Mouse (Mus musculus) embryo, embryonic 10 days (tissue): ENCODE measurements around the gene 1700069L16Rik.

Experiments used
- DNase-seq: peaks from one replicate; pipeline ENCODE4 v3.0.0-alpha.2; 2015; ENCODE audit warnings: low spot score

The 1700069L16Rik gene

DNA sequence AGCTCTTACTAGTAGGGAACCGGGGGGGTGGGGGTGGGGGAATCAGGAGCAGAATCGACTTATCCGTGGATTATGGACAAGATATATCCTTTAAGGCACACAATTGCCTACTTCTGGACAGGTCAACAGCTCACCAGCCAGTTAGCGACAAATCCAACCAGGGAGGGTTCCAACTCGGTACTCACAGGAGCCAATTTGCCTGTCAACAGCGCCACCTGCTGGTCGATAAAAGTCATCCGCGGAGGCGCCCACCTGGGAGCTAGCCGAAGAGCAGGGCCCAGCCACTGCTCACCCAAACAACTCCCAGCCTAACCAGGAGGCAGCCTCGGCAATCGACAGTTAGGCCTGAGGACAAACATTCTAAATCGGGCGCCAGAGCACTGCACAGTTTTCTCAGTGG lies at the start of gene 1700069L16Rik:
TSS of gene 1700069L16Rik (minus strand) at position 327 of the 400 bp plus-strand sequence.
- DNase-seq = peak; percentile 95

DNA sequence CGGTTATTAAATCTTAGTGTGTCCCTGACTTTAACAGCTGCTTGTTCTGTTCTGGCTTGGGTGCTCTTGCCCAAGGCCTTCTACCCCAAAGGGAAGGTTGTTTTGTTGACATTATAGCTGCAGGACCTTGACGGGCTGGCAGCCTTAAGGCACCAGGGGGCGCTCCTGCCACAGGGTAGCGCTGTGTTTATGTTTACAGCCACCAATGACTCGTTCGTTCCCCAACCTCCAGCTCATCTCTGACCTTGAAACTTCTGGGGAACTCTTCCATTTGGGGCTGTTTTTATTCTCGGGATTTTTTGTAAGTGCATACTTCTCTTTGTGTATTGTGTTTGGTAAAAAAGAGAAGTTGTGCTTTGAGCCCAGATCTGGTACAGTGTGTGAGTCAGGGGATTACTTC lies 49.1 kb upstream of the 1700069L16Rik start:
- peak; percentile 94 for DNase-seq

DNA sequence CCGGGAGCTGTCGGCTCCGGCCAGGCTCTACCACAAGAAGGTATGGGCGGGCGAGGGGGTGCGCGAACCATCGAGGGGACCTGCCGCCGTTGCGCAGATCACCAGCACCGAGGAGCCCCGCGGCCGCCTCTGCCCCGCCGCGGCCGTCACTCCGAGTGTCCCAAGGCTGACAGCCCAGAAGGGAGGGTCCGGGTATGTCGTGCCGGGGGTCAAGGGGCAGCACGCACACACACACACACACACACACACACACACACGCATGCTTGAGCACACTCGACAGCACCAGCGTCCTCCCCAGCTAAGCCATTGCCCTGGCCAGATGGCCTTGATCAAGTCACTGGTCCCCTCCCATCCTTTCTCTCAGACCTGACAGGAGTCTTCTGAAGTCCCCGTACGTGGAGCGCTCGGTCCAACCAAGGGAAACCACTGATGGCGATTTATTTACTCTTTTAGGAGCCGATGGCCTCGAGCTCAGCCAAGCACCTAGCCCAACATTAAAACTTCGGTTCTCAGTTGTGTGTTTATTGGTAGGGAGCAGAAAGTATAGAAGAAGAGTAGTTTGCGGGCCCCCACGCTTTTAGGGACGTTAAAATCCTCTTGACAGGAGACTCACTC lies 48.4 kb upstream of the 1700069L16Rik start:
- no peak for DNase-seq

DNA sequence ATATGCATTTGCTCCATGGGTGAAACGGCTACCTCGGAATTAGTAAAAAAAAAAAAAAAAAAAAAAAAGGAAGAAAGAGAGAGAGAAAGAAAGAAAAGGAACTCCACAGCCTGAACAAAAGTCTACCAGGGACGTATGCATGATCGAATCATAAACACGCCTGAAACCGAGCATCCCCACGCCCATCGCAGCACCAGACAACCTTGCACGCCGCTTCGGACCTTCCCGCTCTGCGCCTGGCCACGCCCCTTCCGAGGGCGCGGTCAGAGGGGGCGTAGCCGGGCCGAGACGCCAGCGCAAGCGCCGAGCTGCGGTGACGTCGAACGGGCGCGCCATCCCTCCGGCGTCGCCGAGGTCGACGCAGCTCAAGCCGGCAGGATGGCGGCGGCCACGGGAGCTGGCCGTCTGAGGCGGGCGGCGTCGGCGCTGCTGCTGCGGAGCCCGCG lies 47.9 kb upstream of the 1700069L16Rik start, which contains the start of the genes Sart3 and Iscu:
TSS of gene Sart3 (minus strand) at position 61 of the 446 bp plus-strand sequence.
TSS of gene Iscu (plus strand) at position 299 of the 446 bp plus-strand sequence.
- peak; percentile 98 for DNase-seq

DNA sequence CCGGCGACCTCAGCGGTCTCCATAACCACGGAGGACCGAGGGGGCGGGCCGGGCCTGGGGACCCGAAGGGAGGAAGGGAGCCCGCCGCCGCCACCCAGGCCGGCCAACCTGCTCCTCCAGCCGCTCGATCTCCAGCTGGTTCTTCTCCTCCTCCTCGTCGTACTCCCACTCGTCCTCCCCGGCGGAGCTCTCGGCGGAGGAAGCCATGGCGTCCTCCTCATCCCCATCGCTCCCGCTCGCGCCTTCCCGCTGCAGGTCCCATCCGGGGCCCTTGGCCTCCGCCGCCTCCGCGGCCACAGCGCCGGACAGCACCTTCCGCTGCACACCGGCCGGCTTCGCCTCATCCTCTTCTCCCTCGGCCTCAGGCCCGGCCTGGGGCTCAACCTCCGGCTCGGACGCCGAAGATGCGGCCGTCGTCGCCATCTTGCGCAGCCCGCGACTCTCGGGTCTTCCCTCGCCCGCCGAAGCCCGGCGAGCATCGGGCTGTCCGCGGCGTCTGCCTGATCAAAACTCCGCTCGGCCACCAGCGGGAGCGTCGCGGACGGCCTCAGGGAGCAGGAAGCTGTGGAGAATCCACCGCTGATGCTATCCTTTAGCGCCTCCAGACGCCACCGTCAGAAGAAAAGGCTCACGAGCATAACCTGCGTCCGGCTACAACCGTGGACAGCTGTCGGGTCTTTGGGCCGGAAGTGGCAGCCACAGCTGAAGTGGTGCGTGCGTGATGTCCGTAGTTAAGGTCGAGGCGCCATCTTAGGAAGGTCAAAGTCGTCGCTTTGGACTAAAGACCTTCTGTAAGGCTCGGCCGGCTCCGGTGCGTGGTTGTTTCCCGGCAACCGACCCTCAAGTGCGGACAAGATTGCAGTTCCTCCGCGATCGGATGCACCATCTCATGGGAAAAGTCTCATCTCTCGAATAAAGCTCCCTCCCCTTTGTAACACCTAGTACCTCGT lies 46.9 kb upstream of the 1700069L16Rik start:
- peak; percentile 96 for DNase-seq

DNA sequence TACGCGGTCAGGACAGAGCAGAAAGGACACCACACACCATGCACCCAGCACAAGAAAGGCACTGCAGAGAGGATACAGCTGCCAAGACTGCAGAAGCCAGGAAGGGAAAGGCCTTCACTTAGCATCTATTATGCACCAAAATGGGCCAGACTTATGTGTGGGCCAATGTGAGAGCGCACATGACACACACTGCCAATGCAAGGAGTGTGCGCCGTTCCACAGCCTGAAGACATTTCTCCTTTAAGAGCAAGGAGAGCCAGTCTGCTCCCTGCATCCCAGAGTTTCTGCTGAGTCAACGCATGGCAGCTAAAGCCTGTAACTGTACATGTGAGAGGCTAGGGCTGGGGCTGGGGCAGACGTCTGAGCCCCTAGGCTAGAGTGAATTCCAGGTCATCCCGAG lies 44.2 kb upstream of the 1700069L16Rik start:
- DNase-seq = no peak

DNA sequence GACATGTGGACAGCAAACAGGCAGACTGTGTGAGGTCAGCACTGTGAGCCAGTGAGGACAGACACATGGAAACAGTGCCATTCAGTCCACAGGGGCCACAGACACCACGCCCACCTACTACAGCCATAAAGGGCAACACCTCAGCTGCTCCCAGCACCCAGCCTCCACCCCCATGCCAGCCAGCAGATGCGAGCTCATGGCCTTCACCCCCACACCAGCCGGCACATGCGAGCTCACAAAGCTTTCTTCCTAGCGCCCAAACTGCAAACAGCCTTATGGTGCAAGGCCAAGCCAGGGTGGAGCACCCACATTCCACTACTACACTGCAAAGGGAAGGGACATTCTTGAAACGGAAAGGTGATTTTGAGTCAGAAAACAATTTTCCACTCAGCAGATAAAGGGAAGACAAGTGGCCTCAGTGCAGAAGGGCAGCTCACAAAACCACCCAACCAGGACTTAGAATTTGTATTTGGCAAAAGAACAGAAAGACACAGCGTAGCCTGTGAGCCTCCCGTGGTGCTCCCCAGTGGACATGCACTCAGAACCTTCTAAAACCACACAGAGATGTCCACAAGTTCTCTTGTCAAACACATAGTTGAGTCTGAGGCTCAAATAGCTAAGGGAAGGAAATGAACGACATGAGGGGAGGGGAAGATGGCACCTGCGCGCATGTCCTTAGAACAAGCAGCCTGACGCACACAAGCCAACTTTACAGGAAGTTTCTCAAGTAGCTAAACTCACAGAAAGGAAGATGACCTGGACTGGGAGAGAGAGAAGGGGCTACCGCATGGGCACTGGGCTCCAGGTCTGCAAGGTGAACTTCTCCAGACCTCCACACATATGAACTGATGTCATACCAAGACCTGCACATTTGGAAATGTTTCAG lies 41.3 kb upstream of the 1700069L16Rik start:
- DNase-seq = no peak

DNA sequence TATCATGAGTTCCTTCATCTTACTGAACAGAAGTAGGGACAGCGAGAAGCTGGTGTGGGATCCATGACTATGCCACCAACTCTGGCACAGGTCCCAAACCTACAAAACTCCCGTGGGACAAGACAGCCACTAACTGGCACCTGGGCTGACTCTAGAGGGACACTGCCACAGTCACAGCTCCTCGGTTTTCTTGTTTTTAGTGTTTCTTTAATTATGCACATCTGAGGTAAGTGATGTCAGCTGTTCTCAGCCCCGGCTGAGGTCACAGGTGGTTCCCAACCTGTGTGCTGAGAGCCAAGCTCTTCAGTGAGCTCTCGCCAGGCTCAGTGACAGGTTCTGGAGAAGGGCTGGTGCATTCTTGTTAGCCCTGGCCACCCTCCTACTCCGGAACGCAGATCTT lies 39.9 kb upstream of the 1700069L16Rik start:
- DNase-seq = no peak

DNA sequence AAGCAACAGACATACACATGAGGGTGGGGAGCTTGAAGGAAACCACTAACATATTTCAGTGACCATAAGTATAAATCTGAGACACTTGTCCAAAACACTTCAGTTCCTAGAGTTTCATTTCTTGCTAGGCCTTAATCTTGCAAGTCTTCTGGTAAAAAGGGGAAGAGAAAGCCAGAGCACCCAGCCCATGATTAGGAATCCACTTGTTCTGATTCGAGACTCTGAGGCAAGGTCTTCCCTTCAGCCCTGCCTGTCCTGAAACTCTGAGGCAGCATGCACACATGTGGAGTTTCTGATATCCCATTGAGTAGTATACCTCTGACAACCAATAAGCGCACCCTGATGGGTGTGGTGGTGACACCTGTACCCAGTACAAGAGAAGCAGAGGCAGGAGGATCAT lies 37.0 kb upstream of the 1700069L16Rik start:
- DNase-seq = no peak

DNA sequence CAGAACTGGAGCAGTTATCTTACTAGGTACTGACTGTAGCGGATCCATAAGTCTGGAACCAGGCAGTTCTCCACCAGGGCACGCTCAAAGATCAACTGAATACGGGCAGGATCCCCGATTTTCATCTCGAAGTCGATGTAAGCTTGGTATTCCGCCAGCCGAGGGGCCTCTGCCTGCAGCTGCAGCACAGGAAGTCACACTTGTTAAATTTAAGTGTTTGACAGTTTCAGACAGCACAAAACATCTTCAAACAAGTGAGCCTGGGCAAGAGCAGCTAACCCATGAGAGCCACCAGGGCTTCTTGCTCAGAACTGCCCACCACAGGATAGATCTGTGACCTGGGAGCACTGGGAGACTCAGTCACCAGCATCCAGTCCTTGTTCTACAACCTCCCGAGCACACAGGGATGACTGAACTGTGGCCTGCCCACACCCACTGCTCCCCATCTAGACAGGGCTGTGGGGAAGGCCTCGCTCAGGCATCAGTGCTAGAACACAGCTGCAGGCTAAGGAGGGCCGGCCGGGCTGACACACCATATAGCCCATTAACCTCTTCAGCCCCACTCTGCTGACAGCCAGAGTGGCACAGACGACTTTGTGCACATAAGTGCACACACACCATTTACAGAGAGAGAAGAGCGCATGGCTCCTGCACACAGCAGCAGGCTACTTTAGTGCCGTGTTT lies 30.9 kb upstream of the 1700069L16Rik start:
- DNase-seq = no peak

DNA sequence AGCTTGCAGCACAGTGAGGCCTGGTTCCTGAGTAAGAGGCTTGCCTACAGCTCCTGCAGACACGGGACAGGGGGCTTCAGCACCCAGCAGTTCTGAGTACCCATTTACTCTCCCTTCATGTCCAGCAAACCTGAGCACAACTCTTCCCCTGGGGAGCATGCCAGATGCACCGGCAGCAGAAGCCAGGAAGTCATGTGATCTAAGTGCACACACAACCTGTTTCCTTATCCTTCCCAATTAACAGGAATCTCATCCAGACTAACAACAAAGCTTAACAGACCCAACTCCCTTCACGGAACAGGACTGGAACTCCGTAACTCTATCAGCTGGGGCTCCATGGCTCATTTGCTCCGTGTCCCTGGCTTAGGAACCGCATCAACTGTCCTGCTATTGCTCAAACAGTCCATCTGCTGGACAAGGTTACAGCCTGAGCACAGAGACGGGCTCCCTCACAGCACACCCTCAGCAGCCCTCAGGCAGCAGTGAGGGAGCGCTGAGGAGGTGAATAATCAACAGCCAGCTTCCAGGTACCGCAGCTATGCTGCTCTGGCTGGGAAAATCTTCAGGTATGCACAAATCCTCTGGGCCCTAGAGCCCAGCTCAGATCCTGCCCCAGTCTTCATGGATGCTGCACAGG lies 27.1 kb upstream of the 1700069L16Rik start:
- DNase-seq = no peak

DNA sequence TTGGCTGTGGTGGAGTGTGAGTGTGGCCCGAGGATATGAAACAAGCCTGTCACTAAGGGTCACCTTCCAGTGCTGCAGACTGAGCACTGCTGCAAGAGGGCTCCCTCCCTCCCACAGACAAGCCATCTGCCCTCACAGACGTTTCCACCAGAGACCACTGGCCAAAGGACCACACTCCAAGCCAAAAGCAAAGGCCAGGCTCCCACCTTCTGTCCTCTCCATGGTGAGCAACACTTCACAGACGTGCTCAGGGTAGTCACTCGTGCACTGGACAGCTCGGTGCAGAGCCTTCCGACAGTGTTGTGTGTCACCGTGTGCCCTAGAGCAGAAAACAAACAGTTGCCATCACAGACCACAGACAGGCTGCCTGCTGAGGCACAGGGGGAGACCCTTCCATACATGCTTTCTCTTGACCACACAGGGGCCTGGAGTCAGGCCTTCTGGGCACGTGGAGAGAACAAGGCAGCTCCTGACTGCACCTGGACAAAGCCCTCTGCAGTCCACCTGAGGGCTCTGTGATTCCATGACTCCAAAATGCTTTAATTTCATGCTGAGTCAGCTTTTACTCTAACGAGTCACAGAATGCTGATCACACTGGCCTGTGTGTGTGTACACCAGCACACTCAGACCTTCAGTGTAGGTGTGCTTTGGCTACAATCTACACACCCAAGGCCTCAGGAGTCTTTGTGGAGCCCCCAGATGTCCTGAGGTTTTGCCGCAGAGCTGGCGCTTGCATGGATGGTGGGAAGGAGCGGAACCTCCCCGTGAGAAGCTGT lies 24.2 kb upstream of the 1700069L16Rik start:
- no peak for DNase-seq

DNA sequence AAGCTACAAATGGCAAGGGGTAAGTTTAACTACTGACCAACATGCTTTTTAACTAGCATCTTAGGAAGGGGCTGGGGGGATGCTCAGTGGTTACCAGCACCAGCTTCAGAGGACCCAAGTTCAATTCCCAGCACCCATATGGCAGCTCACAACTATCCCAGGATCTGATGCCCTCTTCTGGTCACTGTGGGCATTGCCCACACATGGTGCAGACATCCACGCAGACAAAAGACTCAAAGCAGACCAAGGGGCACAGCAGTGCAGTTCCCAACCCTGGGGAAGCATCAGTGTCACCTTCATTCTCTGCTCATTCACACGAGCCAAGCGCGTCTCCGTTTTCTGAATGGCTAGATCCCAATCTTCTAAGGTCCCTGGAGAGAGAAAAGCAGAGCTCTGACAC lies 23.1 kb upstream of the 1700069L16Rik start:
- DNase-seq = no peak

DNA sequence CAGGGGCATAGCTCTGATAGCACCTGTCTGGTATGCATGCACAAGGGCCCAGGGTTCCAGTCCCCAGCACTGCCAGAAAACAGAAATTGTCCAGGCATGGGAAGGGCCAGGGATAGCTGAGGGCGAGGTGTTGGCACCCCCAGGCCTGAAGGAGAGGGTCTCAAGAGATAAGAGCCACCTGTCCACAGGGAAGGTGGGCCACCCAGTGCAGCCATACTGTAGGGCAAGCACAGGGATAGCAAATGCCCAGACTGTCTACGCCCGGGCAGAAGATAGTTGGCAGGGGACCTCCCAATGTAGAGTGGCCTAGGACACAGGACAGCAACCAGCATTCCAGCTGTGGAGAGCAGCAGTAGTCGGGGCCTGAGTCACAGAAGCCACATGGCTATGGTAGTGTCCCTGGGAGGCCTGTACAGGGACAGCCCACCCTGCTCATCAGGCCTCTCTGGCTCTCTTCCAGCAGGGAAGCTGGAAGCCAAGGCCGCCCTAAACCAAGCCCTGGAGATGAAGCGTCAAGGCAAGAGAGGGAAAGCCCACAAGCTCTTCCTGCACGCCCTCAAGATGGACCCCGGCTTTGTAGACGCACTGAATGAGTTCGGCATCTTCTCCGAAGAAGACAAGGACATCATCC lies 13.2 kb upstream of the 1700069L16Rik start:
- DNase-seq = no peak

DNA sequence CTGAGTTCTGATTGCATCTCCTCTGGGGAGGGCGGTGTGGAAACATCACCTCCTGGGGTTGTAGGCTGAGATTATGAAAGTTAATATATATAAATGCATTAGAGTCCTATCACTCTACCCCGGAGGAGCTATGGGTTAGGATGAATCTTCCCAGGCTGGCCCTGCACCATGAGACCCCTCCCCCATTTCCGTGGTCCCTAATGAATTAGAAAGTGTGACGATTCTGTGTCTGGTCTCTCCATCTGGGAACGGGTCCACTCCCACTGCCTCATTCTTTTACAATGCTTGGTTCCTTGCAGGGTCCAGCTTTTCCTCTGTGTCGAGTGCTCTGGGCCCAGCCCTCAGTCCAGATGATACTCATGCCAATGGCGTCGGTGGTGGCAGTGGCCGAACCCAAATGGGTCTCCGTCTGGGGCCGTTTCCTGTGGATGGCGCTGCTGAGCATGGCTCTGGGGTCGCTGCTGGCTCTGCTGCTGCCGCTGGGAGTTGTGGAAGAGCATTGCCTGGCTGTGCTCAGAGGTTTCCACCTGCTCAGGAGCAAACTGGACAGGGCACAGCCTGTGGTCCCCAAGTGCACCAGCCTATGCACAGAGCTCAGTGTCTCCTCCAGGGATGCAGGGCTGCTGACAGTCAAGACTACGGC lies 12.1 kb upstream of the 1700069L16Rik start:
- DNase-seq = no peak

DNA sequence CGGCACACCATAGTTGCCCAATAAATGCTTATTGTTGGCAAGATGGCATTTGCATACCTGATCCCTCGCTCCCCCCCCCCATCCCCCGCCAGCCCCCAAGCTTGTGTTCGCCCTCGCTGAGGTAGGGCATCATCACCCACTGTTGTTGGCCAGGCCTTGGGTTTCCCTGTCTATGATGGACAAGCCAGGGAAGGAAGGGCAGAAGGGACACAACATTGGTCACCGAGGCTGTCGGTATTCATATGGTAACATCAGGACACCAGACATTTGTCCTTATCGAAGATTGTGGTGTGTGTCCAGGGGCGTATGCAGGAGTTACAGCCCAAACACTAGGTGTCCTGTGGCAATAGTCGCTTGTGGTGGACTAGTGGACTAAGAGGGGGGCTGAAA lies 11.5 kb upstream of the 1700069L16Rik start:
- no peak for DNase-seq

DNA sequence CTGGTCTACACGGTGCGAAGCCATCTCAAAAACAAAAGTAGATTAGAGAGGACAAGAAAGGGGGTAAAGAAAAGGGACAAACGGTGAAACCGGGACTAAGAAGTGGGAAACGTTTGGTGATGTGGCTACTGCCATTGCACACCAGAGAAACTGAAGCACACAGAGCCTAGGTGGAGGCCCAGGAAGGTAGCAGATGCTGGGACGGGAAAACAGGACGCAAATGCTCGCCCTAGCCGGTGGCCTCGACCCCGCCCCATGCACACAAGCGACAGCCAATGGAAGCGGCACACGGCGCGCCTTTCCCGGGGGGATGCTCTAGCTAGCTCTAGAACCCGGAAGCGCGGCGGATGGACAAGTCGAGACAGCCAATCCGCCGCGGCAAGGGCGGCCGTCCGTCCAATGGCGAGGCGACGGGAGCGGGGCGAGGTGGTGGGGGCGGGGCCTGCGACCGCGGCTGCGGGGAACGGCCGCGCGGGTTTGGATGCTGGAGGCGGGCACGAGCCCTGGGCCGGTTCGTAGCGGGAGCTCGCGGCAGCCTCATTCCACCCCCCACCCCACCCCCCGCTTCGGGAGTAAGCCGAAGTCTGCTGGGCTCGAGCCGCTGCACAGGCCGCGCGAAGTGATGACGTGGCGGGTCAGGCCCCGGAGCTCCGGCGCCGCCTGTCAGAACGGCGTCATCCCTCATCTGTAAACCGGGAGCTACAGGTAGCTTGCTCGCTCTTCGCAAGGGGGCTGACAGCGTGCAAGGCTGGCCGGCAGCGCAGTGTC lies 11.0 kb upstream of the 1700069L16Rik start, which contains the start of gene Ficd:
TSS of gene Ficd (plus strand) at position 459 of the 768 bp plus-strand sequence.
- peak; percentile 100 for DNase-seq

DNA sequence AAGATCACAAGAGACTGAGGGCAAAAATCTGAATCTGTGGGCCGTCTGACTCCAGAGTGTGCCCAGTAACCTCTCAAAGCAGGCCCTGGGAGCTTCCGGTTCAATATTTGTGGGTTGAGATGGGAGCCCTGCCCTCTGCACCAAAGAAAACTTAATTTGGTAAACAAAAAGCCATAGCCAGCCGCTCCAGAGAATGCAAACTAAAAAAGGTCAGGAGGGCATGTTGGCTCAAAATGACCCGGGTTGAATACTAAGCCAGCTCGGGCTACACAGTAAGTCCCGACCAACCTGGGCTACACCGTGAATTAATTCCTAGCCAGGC lies 10.4 kb upstream of the 1700069L16Rik start:
- no peak for DNase-seq
